Mouse (Mus musculus) adrenal gland, postnatal 10 days (tissue): Measurements from ENCODE around the gene Smoc2. TPM values are rescaled to one million over a fixed set of nuclear protein-coding genes. Genes with fewer than 3 reads are reported as not detected.

Source experiments
- DNase-seq: peaks from one replicate; pipeline ENCODE4 v3.0.0; 2021; ENCODE audit warnings: mixed read lengths
- total RNA-seq, 2 experiments: library from RNA; stranded (reverse); gene quantifications; 2 replicates each; pipeline ENCODE4 v1.2.3; 2021

Smoc2 gene
- total RNA-seq, 2 experiments from 2014 or later, result 31.8 to 39.5 TPM

DNA sequence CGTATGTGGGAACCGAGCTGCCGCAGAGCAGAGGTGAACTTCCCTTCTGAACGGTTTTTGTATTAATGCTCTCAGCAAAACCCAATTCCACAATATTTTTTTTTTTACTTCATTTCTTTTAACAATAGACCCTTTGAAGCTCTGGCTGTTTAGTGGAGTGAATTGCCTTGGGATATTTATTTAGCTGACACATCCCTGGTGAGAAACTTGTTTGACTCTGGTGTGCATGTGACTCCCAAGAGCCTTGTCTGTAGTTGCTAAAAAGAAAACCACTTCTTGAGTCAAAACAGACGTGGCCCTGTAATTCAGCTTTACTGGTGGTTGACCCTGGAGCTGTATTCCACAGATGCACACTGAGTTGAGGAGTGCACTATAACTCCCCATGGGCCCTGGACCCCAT, 135.2 kb downstream of the Smoc2 start:
- no peak for DNase-seq

DNA sequence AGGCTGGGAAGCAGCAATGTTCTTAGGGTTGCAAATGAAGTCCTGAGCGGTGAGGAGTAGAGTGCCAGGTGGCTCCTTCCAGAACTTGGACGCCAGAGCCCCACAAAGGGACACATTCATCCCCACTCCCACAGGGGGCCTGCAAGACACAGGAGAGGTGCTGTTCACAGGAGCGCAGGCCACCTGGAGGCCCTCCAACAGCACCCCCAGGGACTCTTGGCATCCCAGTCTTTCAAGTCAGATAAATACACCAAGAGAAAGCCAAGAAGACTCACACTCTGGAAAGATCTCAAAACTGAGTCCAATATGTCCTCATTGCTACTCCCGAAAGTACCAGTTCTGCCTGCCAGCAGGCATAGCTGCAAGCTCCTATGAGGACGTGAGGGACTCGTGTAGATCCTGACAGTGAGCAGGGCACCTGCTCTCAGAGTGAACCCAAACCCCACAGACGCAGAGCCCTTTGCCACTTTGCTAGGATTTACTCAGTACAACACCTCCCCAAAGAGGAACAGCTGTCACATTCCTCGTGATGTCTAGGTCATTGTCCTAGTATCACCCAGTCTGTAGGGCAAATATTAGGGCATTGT, 141.2 kb downstream of the Smoc2 start:
- DNase-seq, result peak; percentile 30

DNA sequence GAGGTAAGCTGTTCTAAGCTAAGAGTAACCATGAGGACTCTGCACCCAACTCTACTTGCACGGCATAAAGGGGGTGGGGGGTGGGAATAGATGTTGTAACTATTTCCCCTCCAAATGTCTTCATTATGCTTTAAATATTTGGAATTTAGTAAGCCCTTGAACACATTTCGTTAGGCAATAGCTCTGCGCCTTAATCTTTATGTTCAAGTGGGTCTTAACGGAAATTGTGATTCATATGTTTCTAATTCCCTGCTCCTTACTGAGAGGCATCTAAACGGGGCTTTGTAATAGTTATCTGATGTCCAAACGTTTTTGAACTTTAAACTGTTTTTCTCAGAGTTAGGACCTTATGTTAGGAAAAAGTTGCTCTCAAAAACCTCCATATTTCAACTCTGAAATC, 147.2 kb downstream of the Smoc2 start:
- DNase-seq, result no peak

DNA sequence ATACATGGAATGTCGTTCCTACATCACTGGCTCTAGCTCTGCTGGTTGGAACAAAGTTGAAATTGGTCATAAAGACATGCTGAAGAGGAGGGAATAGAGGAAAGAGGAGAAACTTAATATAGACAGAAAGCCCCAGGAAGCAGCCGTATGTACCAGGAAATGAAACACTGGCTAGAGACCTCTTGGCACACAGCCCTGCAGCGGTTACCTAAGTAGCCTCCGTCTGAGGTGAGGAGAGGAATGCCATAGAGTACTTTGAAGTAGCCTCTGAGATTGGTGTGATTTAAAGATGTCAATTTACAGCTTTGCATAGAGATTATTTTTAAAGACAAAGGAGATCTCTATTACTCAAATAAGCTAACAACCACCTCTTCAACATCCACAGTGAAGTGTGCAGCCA, 155.4 kb downstream of the Smoc2 start:
- no peak for DNase-seq

DNA sequence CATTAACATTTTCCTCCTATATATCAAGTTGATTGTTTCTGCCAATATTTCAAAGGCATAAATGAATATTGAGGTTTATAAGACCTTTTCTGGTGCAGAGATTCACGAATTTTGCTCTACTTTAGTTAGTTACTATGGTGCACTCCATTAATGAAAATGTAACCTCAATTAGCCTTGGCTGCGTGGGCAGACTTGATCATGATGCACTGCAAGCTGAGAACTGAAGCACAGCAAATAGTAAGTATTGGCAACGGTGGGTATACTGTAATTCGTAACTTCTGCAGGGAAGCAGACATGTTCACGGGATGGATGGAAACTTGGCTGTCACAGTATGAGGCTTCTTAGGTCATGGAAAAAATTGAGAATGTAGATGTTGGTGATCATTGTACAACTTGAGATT, 166.3 kb downstream of the Smoc2 start:
- DNase-seq, result no peak

DNA sequence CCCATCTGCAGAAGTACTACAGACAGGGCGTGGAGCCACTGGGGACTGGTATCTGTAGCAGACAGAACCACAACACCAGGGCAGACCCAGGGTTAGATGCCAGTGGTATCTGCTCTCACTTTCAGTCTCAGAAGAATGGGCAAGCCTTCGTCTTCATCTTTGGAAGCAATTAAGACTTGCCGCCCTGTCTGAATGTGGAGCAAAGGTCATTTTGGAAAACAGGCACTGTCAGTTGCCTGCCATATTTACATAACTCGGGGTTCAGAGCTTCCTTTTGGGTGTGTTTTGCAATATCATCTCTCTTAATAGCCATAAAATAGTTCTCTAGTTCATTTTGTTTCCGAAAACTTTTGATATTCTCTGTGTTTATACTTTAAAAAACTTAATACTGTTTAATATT, 168.0 kb downstream of the Smoc2 start:
- DNase-seq, result no peak

Other genes with a start within 250 kb of the Smoc2 start
- gene Gm7358, start 220.0 kb upstream of the Smoc2 start, total RNA-seq, result not detected
- 1 to 10 TPM; 2.5 to 2.8 TPM for gene Dact2, start 75.2 kb upstream of the Smoc2 start, total RNA-seq